Mouse (Mus musculus) heart, embryonic 10.5 days (tissue): ENCODE results near the gene C130050O18Rik. TPM values are rescaled to one million over a fixed set of nuclear protein-coding genes. Genes with fewer than 3 reads are reported as not detected.

Experiments used
- DNase-seq: peaks from one replicate; pipeline ENCODE4 v3.0.0-alpha.2; 2017; ENCODE audit warnings: low spot score
- H3K27ac ChIP-seq: fragments of 300-500 bp; sonication (generic); 2 replicates; pipeline ENCODE4 v1.5.1; 2016; ENCODE audit warnings: mild to moderate bottlenecking
- H3K27me3 ChIP-seq: fragments of 300-500 bp; sonication (generic); 2 replicates; pipeline ENCODE4 v1.6.1; 2016; ENCODE audit warnings: mild to moderate bottlenecking; ENCODE audit not compliant: poor library complexity, insufficient read depth, severe bottlenecking
- H3K36me3 ChIP-seq: fragments of 300-500 bp; sonication (generic); 2 replicates; pipeline ENCODE4 v1.6.1; 2016; ENCODE audit warnings: mild to moderate bottlenecking, moderate library complexity
- H3K4me1 ChIP-seq: fragments of 300-500 bp; sonication (generic); 2 replicates; pipeline ENCODE4 v1.6.1; 2016; ENCODE audit warnings: mild to moderate bottlenecking
- H3K4me3 ChIP-seq: fragments of 300-500 bp; sonication (generic); 2 replicates; pipeline ENCODE4 v1.5.1; 2016; ENCODE audit warnings: mild to moderate bottlenecking, moderate library complexity
- H3K9me3 ChIP-seq: fragments of 300-500 bp; sonication (generic); 2 replicates; pipeline ENCODE4 v1.6.1; 2016; ENCODE audit warnings: mild to moderate bottlenecking, moderate library complexity
- WGBS: fragments of 180-500 bp; shearing (Covaris S2); methylation state at CpG from one replicate; pipeline ENCODE4 v1.1.7; 2016; 5-methylcytosine and 5-hydroxymethylcytosine counted together
- polyA plus RNA-seq: library from polyadenylated mRNA; unstranded; fragments of >200 nt; fragmentation: Nextera tagmentation; extraction: Ambion mirVana; gene quantifications from 2 replicates; pipeline ENCODE4 v1.2.1, GENCODE M21; 2016

C130050O18Rik gene
- polyA plus RNA-seq, 1 experiment from 2014 or later = 0.45 TPM

DNA sequence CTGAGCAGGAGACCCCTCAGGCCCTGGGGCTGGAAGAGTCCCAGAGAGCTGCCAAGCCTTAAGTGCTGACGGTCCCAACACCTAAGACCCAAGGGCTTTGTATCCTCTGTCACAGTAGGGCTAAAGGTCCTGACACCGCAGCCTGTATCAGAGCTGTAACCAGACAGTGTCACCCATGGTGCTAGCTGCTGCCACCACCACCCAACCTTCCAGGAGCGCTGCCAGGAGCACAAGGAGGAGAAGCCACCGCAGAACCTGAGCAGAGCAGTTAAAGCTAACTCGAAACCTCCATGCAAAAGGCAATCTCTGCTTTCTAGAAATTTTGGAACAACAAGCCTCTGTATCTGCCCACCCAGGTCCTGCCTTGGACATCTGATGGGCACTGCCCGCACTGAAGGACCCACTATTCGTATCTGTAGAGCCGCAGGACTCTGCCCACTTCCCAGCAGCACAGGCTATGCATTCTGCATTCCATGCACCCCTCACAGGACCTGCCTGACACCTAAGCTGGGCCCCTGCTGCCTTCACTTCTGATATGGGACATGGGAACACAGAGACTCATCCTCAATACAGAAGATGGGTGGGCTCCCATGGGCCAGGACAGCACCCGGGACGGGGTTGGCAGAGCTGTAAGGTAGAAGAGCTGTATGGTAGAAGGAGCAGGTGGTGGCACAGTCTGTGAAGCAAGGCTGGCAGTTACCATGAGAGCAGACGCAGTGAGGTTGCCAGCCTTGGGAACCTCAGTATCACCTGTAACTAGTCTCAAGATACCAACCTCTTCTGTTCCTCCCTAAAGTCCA is 36.0 kb downstream of the C130050O18Rik start:
- no peak for DNase-seq
- Histone ChIP-seq H3K36me3 (0 out of 2 replicates have a peak, but pooled peaks cover 2% of the 10 kb centered on the region), H3K9me3 (no peaks in the 10 kb centered on the region), H3K4me3 (no peak overlapping the region), H3K4me1 (peaks cover 17% of the 10 kb centered on the region), H3K27me3 (peaks cover 12% of the 10 kb centered on the region; the same call in 1 of the 2 replicates), H3K27ac (no peak overlapping the region)
- WGBS = 89% methylated on average over 11 of the region's 11 CpGs

DNA sequence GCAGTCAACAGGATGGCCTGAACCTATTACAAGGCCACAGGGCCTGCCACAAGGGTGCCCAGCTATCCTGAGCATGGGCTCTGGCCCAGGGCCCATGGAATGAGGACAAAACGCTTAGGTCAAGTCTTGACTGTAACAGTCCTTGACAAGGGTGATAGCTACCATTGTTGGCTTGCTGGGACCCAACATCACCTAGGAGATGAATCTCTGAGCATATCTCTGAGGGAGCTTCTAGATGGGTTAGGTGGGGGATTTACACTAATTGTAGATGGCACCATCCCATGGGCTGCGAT is 36.6 kb downstream of the C130050O18Rik start:
- Histone ChIP-seq H3K4me3 (no peak overlapping the region), H3K27ac (no peak overlapping the region), H3K27me3 (peaks cover 12% of the 10 kb centered on the region; the same call in 1 of the 2 replicates), H3K4me1 (peaks cover 17% of the 10 kb centered on the region), H3K36me3 (0 out of 2 replicates have a peak, but pooled peaks cover 2% of the 10 kb centered on the region), H3K9me3 (no peaks in the 10 kb centered on the region)
- no peak for DNase-seq
- WGBS = 89% methylated on average over 2 of the region's 2 CpGs

DNA sequence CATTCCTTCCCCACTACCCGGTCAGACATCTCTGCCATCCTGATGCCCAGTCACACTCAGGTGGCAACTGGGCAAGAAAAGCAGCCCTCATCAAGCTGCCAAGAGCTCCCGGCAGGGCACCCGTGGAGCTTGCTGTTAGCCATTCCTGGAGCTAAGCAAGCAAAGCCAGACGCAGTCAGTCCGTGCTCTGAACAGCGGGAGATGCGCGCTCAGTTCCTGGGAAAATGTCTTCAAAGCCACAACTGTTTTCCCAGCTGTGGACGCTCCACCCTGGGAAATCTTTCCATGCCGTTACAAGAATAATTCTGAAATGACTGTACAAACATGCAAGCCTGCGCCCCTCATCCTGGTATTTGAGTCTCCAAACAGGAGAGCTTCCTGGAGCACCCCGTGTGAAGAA is 37.3 kb downstream of the C130050O18Rik start:
- H3K9me3 ChIP-seq = no peaks in the 10 kb centered on the region
- no peak overlapping the region for H3K27ac ChIP-seq
- H3K36me3 ChIP-seq = 0 out of 2 replicates have a peak, but pooled peaks cover 2% of the 10 kb centered on the region
- DNase-seq = no peak
- 79% methylated on average over 12 of the region's 12 CpGs for WGBS
- peaks cover 17% of the 10 kb centered on the region for H3K4me1 ChIP-seq
- H3K27me3 ChIP-seq = peaks cover 12% of the 10 kb centered on the region; the same call in 1 of the 2 replicates
- no peak overlapping the region for H3K4me3 ChIP-seq

DNA sequence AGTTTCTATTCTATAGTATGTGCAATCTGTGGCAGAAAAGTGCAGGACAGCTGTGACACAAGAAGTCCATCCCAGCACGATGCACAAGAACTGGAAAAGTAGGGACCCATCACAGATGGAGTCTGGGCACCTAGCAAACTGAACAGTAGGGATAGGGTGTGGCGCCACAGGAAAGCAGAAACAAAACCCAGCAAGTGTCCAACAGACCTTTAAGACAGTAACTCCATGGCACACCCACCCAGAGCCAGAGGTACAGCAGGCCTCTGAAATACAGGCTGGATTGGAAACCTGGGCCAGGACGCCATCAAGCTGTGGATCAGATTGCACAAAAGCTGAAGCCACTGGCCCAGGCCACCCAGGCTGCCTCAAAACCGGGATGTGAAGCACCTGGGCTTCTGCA is 37.9 kb downstream of the C130050O18Rik start:
- 78% methylated on average over 4 of the region's 4 CpGs for WGBS
- H3K27ac ChIP-seq = no peak overlapping the region
- H3K4me1 ChIP-seq = peaks cover 18% of the 10 kb centered on the region
- H3K27me3 ChIP-seq = peaks cover 12% of the 10 kb centered on the region; the same call in 1 of the 2 replicates
- H3K9me3 ChIP-seq = no peaks in the 10 kb centered on the region
- DNase-seq = no peak
- no peaks in the 10 kb centered on the region for H3K36me3 ChIP-seq
- no peak overlapping the region for H3K4me3 ChIP-seq

DNA sequence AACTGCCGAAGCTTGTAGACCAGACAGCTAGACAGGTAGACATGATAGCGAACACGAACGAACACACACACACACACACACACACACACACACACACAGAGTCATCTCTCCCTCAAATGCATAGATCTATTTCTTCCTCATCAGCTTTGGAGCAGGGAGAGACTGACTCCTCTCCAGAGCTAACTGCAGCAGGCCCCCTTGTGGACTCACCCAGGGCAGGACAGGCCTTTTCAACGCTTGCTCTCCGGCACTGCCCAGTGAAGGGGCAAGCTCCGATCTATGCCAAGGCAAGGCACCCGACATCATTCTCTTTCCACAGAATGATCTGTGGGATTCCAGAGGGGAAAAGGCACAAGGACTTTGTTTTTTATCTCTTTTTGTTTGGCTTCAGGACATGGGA is 40.2 kb downstream of the C130050O18Rik start:
- H3K27ac ChIP-seq = no peak overlapping the region
- no peaks in the 10 kb centered on the region for H3K9me3 ChIP-seq
- peaks cover 9% of the 10 kb centered on the region; the same call in 1 of the 2 replicates for H3K27me3 ChIP-seq
- no peaks in the 10 kb centered on the region for H3K36me3 ChIP-seq
- no peak overlapping the region for H3K4me3 ChIP-seq
- no peak for DNase-seq
- 85% methylated on average over 8 of the region's 8 CpGs for WGBS
- peaks cover 34% of the 10 kb centered on the region for H3K4me1 ChIP-seq

DNA sequence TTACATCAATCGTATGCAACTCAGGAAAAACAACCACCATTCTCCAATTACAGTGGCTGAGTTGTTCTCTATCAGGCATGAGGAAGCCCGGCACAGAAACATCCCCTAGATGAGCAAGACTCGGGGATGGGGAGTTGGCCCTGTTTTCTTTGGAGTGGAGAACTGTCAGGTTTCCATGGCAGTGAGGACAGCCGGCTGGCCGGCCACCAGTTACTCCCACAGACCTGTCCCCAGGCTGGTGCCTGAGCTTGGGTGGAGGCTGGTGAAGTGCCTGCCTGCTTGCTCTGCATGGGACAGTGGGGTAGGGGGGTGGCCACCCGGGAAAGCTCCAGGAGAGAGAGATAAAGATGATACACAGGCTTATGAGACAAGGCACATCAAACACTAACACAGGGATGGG is 42.9 kb downstream of the C130050O18Rik start:
- Histone ChIP-seq H3K36me3 (peaks cover 5% of the 10 kb centered on the region), H3K4me3 (no peak overlapping the region)

DNA sequence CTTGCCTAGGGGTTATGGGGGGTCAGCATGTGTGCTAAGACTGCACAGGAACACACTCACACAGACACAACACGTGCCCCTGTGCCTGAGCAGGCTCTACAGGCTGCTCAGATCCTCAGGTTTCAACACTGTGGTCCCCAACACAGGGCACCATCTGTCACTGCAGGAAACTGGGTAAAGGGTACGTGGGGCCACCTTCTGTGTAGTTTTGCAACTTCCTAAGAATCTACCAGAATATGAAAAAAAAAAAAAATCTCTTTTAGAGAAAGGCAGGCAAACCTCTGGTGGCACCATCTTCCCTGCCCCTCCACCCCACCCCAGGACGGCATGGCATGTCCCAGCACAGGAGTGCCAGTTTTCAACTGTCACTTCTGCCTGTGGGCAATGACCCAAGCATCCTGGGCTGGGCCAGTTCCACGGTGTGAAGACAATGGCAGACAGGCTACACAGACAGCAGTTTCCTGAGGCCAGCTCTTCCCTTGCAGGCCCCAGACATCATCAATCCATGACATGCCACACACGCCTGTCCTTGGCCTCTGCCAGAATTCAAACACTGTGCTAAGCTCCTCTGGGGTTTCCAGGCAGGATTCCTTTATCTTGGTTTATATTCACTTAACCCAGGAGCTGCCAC is 44.2 kb downstream of the C130050O18Rik start:
- H3K27me3 ChIP-seq = no peaks in the 10 kb centered on the region
- no peaks in the 10 kb centered on the region for H3K9me3 ChIP-seq
- peaks cover 7% of the 10 kb centered on the region for H3K36me3 ChIP-seq
- DNase-seq = no peak
- H3K27ac ChIP-seq = peak overlapping the region; percentile 67
- H3K4me3 ChIP-seq = no peak overlapping the region
- peaks cover 21% of the 10 kb centered on the region for H3K4me1 ChIP-seq
- WGBS = 56% methylated on average over 5 of the region's 5 CpGs

More for the DNA sequence above, 42.9 kb downstream of the C130050O18Rik start:
- no peaks in the 10 kb centered on the region for H3K9me3 ChIP-seq
- WGBS = 59% methylated on average over 6 of the region's 6 CpGs
- peaks cover 21% of the 10 kb centered on the region for H3K4me1 ChIP-seq
- no peak for DNase-seq
- no peaks in the 10 kb centered on the region for H3K27me3 ChIP-seq
- no peak overlapping the region for H3K27ac ChIP-seq

DNA sequence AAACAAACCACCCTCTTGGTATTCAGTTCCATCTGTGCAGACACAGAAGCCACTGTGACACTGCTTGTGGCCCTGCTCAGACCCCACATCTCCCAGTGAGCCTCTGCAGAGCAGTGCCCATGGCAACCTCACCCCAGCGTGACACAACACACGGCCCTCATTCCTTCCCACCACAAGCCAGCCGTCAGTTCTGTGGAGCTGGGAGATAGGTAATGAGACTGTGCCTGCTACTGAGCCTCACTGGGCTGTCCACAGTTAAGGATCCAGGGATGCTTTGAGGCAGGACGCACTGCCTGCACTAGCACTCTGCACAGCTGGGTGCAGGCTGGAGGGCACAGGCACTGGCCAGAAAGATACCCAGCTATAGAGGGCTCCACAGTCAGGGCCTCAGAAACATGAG is 44.8 kb downstream of the C130050O18Rik start:
- WGBS = 42% methylated on average over 4 of the region's 4 CpGs
- peak overlapping the region; percentile 67 for H3K27ac ChIP-seq
- no peaks in the 10 kb centered on the region for H3K9me3 ChIP-seq

DNA sequence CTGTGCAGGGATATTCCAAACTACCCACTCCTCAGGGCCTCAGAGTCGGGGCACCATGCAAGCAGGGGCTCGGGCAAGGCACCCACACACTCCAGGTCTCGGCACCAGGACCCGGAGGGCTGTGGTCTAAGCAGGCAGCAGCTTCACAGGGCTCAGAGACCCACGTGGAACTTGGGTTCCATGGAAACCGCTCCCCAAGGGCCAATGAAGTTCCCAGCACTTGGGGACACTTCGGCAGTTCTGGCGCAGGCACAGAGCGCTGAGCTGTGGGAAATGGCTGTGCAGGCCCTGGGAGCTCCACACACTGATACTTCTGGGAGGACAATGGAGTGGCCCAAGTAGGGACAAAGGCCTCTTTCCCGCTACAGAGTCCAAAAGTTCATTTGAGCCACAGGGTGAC is 48.0 kb downstream of the C130050O18Rik start:
- Histone ChIP-seq H3K4me1 (peaks cover 17% of the 10 kb centered on the region), H3K36me3 (peaks cover 21% of the 10 kb centered on the region), H3K9me3 (no peaks in the 10 kb centered on the region), H3K27me3 (no peaks in the 10 kb centered on the region), H3K27ac (no peak overlapping the region), H3K4me3 (no peak overlapping the region)
- no peak for DNase-seq
- WGBS = 90% methylated on average over 10 of the region's 10 CpGs

More for the DNA sequence above, 44.8 kb downstream of the C130050O18Rik start:
- Histone ChIP-seq H3K4me1 (peaks cover 21% of the 10 kb centered on the region), H3K4me3 (no peak overlapping the region), H3K27me3 (no peaks in the 10 kb centered on the region), H3K36me3 (peaks cover 11% of the 10 kb centered on the region)
- DNase-seq = no peak

DNA sequence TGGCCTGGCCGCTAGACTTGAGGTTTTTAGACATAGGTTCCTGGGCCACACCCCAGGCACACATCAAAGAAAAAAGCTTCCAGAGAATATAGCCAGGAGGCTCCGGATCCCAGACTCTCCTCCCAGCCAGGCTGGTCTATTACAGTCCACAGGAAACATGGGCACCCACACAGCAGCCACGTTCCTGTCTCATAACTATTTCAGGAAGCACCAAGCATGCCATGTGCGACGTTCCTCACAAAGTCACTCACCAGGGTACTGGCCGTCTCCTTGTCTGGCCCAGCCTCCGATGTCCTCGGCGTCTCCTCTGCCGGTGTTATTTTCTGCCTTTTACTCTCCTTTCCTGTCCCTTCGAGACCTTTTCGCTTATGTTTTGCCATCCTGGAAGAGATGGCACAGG is 50.1 kb downstream of the C130050O18Rik start:
- no peak overlapping the region for H3K27ac ChIP-seq
- no peaks in the 10 kb centered on the region for H3K27me3 ChIP-seq
- H3K9me3 ChIP-seq = no peaks in the 10 kb centered on the region
- WGBS = 92% methylated on average over 12 of the region's 12 CpGs
- peaks cover 12% of the 10 kb centered on the region for H3K4me1 ChIP-seq
- peaks cover 21% of the 10 kb centered on the region for H3K36me3 ChIP-seq
- no peak overlapping the region for H3K4me3 ChIP-seq
- DNase-seq = no peak

DNA sequence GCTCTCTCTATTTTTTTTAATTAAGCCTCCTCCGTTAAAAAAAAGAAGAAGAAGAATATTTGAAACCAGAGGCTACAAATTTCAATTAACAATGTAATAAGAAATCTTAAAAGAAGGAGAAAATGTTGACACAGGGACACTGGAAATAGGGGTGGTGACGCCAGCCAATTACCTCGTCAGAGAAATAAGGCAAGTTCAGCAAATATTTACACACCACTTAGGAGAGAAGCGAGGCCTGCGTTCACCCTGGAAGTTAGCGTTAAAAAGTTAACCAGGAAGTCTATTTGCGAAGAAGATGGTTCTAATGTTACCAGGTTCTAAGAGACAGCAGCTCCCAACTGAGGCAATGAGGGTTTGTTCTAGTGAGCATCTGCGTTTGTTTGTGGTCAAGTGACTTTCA is 52.2 kb downstream of the C130050O18Rik start:
- Histone ChIP-seq H3K9me3 (no peaks in the 10 kb centered on the region), H3K4me1 (peaks cover 14% of the 10 kb centered on the region), H3K27ac (no peak overlapping the region), H3K27me3 (no peaks in the 10 kb centered on the region), H3K4me3 (no peak overlapping the region), H3K36me3 (peaks cover 17% of the 10 kb centered on the region; the same call in 1 of the 2 replicates)
- WGBS = 84% methylated on average over 8 of the region's 8 CpGs
- DNase-seq = no peak

DNA sequence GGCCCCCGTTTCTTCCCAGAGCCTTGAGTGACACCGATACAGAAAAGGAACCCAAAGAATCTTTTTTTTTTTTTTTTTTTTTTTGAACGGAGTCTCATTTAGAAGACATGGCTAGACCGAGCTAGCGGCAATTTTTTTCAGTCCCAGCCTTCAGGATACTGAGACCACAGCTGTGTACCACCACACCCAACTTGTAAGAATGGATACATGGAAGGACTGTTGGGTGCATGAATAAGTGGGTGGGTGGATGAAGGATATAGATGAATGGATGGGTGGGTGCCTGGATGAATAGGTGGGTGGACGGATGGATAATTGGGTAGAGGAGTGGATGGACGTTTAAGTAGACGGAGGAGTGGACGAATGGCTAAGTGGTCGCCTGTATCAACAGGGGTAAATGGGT is 54.9 kb downstream of the C130050O18Rik start:
- Histone ChIP-seq H3K27me3 (no peaks in the 10 kb centered on the region; the same call in 1 of the 2 replicates), H3K36me3 (peaks cover 9% of the 10 kb centered on the region; the same call in 1 of the 2 replicates), H3K4me3 (peak overlapping the region; percentile 75), H3K27ac (peak overlapping the region; percentile 56), H3K9me3 (no peaks in the 10 kb centered on the region), H3K4me1 (peaks cover 14% of the 10 kb centered on the region)
- 9% methylated on average over 10 of the region's 10 CpGs for WGBS
- DNase-seq = no peak

DNA sequence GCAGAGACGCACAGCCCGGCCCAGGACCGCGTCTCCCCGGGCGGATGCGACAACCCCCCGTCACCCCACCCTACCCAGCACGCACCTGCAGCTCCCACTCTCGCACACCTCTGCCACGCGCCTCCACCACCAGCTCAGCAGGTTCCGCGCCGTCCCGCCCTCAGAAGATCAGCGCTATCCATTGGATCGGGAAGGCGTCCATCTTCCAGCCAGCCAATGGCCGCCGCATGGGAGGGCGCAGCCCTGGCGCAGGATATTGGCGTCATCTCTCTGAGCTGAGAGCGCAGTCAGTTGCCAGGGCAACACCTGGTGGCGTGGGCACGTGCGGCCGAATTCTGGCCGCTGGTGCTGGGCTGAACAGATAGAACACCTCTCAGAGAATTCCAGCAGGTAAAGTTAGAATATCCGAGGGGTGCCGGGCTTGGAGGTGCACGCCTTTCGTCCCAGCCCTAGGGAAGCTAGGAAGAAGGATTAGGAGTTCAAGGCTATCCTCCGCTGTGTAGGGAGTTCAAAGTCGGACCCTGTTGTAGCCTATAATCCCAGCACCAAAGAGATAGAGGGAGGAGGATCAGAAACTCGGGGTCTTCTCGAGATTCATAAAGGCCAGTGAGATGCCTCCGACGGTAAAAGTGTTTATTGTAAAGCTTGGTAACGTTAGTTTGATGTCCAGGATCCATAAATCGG is 55.4 kb downstream of the C130050O18Rik start, which contains the start of gene 3110082I17Rik:
3110082I17Rik (minus strand) TSS at position 144 of the 684 bp plus-strand sequence.
- peak within 1 kb of the TSS; percentile 56 for H3K27ac ChIP-seq
- H3K9me3 ChIP-seq = no peaks in the 10 kb centered on the region
- peak within 1 kb of the TSS; percentile 75 for H3K4me3 ChIP-seq
- H3K4me1 ChIP-seq = peaks cover 14% of the 10 kb centered on the region
- DNase-seq = peak; percentile 98
- no peaks in the 10 kb centered on the region; the same call in 1 of the 2 replicates for H3K27me3 ChIP-seq
- WGBS = 3% methylated on average over 42 of the region's 42 CpGs
- H3K36me3 ChIP-seq = 0 out of 2 replicates have a peak, but pooled peaks cover 5% of the 10 kb centered on the region
